Mouse (Mus musculus) brain, embryonic 14.5 days (tissue): Measurements from ENCODE around the gene Srgap2. TPM values are rescaled to one million over a fixed set of nuclear protein-coding genes. Genes with fewer than 3 reads are reported as not detected.
A peak's percentile ranks its signal among the peaks of the same experiment; 100 is the strongest.

Source experiments
- DNase-seq: peaks from one replicate; pipeline ENCODE4 v3.0.0-alpha.2; 2011; ENCODE audit warnings: low read depth
- CTCF ChIP-seq: fragments of 200-500 bp; IDR thresholded peaks from 2 replicates; pipeline ENCODE4 v1.5.1; 2012; ENCODE audit warnings: inconsistent platforms, mild to moderate bottlenecking, moderate library complexity, borderline replicate concordance; ENCODE audit not compliant: insufficient read depth, insufficient read length; ENCODE audit errors: extremely low read depth
- POLR2A ChIP-seq: fragments of 200-500 bp; IDR thresholded peaks from 2 replicates; pipeline ENCODE4 v1.6.1; 2012; ENCODE audit warnings: mild to moderate bottlenecking, inconsistent platforms, borderline replicate concordance; ENCODE audit not compliant: poor library complexity, insufficient read depth, insufficient read length, severe bottlenecking; ENCODE audit errors: extremely low read depth
- polyA plus RNA-seq: library from polyadenylated mRNA; depleted of rRNA; stranded (reverse); fragments of >200 nt; gene quantifications from 2 replicates; pipeline ENCODE4 v1.2.3, GENCODE M21; 2012

Gene Srgap2
- polyA plus RNA-seq, 1 experiment, result 51.1 TPM

GRCm38 (mm10) chr1:131290648-131291047, 236.5 kb downstream of the Srgap2 start:
- TF ChIP-seq CTCF (peak; percentile 69; the same call in 1 of the 2 replicates), POLR2A (no peak)
- DNase-seq, result peak; percentile 82

- DNase-seq, result no peak
These were observed 238.2 kb downstream of the Srgap2 start for GRCm38 (mm10) chr1:131288938-131289337.

GRCm38 (mm10) chr1:131287267-131287666, 239.9 kb downstream of the Srgap2 start:
- no peak for TF ChIP-seq POLR2A
- TF ChIP-seq CTCF, result no peak
- DNase-seq, result no peak

More at GRCm38 (mm10) chr1:131288938-131289337, 238.2 kb downstream of the Srgap2 start:
- TF ChIP-seq POLR2A (no peak), CTCF (no peak)

GRCm38 (mm10) chr1:131286803-131287202, 240.3 kb downstream of the Srgap2 start:
- TF ChIP-seq POLR2A (no peak), CTCF (no peak)
- no peak for DNase-seq

- DNase-seq, result no peak
- TF ChIP-seq CTCF (no peak), POLR2A (no peak)
These were observed 242.5 kb downstream of the Srgap2 start for GRCm38 (mm10) chr1:131284616-131285015.

- TF ChIP-seq POLR2A, result no peak
- TF ChIP-seq CTCF, result peak; percentile 14; the same call in 1 of the 2 replicates
- DNase-seq, result peak; percentile 55
These were observed 243.0 kb downstream of the Srgap2 start for GRCm38 (mm10) chr1:131284167-131284566.

- TF ChIP-seq CTCF, result no peak
- no peak for TF ChIP-seq POLR2A
These were observed 245.4 kb downstream of the Srgap2 start for GRCm38 (mm10) chr1:131281731-131282130.

GRCm38 (mm10) chr1:131280280-131280679, 246.9 kb downstream of the Srgap2 start:
- DNase-seq, result no peak
- TF ChIP-seq CTCF (no peak), POLR2A (no peak)

More at GRCm38 (mm10) chr1:131281731-131282130, 245.4 kb downstream of the Srgap2 start:
- no peak for DNase-seq

- TF ChIP-seq POLR2A (no peak), CTCF (no peak)
- no peak for DNase-seq
These were observed 247.7 kb downstream of the Srgap2 start, which contains the start of gene Ikbke for GRCm38 (mm10) chr1:131279456-131279776. Gene Ikbke, minus strand, starts transcription at chr1:131279606.

GRCm38 (mm10) chr1:131278606-131279455, 248.3 kb downstream of the Srgap2 start:
- no peak for TF ChIP-seq CTCF
- TF ChIP-seq POLR2A, result no peak
- no peak for DNase-seq

- no peak for DNase-seq
- TF ChIP-seq POLR2A, result no peak
- TF ChIP-seq CTCF, result no peak
These were observed 250.3 kb downstream of the Srgap2 start for GRCm38 (mm10) chr1:131276831-131277230.

- no peak for DNase-seq
- TF ChIP-seq CTCF, result no peak
- no peak for TF ChIP-seq POLR2A
These were observed 251.6 kb downstream of the Srgap2 start for GRCm38 (mm10) chr1:131275577-131275976.
